Mouse (Mus musculus): ENCODE measurements around the gene Smyd1. TPM values are rescaled to one million over a fixed set of nuclear protein-coding genes. Genes with fewer than 3 reads are reported as not detected.

Smyd1 gene
- polyA plus RNA-seq, 1 experiment from 2014 or later: 97.1 TPM

DNA sequence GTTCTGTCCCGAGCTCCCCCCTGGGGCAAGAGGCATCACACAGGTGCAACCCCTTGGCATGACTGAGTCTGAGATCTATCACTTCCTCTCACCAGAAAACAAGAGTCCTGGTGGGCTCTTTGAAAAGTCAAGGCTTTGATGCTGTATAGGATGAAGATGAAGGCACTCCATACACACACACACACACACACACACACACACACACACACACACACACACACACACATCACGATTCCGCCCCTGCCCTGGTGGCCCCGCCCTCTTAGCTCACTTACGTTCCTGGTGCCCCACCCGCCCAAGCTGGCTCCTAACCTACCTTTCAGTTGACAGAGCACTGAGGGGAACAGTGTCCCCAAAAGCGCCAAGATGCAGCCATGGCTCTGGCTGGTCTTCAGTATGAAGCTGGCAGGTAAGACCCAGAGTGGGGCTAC is 473 bp upstream of the Smyd1 start, which contains the start of gene Cd8b1:
Gene Cd8b1 (plus strand): TSS at position 298 of the 431 bp plus-strand sequence.
- 75% methylated on average over 7 of the region's 7 CpGs for WGBS
- Histone ChIP-seq H3K4me3 (no peak within 1 kb of the TSS), H3K36me3 (no peaks in the 10 kb centered on the region), H3K9me3 (replicated peaks) (no peaks in the 10 kb centered on the region), H3K27me3 (no peaks in the 10 kb centered on the region), H3K4me2 (no peak within 1 kb of the TSS), H3K27ac (no peak within 1 kb of the TSS), H3K4me1 (replicated peaks) (no peaks in the 10 kb centered on the region), H3K9ac (no peak within 1 kb of the TSS)
- no peak for ATAC-seq (replicated peaks; ENCODE audit: insufficient number of reproducible peaks, insufficient read depth, low FRiP score, low read depth)

DNA sequence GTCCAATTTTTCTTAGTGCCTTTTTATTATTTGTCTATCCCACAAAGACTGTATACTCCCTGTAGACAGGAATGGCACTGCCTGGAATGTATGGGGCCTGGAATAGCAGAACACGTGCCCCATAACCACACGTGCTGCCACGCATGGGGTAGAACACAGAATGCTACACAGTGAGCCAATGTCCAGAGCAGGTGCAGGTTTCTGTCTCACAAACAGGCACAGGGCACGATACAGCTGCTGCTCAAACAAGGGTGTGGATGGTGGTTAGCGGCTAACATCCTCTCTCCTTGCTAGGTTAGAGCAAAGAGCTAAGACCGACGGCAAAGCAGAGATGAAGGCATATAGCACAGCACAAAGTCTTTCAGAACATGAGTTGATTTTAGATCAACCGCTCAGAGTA is 14.5 kb downstream of the Smyd1 start:
- Histone ChIP-seq H3K9me3 (replicated peaks) (no peaks in the 10 kb centered on the region), H3K4me1 (replicated peaks) (no peaks in the 10 kb centered on the region), H3K27me3 (no peaks in the 10 kb centered on the region), H3K4me3 (no peak overlapping the region), H3K4me2 (no peak overlapping the region), H3K27ac (no peak overlapping the region), H3K9ac (no peak overlapping the region), H3K36me3 (no peaks in the 10 kb centered on the region)
- no peak for ATAC-seq (replicated peaks; ENCODE audit: insufficient number of reproducible peaks, insufficient read depth, low FRiP score, low read depth)
- WGBS: 83% methylated on average over 8 of the region's 8 CpGs

DNA sequence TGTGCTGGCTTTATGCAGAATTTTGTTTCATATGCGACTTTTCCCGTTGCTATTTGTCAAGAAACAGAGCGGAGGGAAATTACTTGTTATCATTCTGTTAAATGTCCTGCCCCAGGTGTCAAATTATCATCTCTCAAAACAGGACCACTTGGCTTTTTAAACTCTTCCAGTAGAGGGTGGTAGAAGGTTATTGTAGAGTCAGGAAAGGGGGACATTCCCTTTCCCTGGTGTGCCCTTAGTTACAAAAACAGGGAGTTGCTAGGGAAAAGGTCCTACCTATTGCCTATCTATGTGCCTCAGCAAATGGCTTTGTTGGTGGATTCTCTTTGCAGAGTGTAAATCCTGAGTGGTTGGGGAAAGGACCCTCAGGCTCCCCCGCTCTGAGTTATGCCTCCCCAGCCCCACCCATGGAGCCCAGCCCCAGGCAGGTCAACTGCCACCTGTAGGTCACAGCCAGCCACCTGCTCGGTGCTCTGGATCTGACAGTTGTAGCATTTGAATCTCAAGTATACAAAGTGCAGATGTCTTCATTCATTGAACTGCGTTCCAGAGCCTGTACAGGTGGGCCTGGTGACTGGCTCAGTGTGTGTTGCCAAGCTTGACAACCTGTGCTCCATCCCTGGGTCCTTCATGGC is 19.8 kb downstream of the Smyd1 start:
- Histone ChIP-seq H3K27me3 (no peaks in the 10 kb centered on the region), H3K9me3 (replicated peaks) (no peaks in the 10 kb centered on the region), H3K9ac (no peak overlapping the region), H3K27ac (no peak overlapping the region), H3K36me3 (no peaks in the 10 kb centered on the region), H3K4me2 (no peak overlapping the region), H3K4me3 (no peak overlapping the region), H3K4me1 (replicated peaks) (no peaks in the 10 kb centered on the region)
- 59% methylated on average over 6 of the region's 6 CpGs for WGBS
- ATAC-seq (replicated peaks; ENCODE audit: insufficient number of reproducible peaks, insufficient read depth, low FRiP score, low read depth): no peak

DNA sequence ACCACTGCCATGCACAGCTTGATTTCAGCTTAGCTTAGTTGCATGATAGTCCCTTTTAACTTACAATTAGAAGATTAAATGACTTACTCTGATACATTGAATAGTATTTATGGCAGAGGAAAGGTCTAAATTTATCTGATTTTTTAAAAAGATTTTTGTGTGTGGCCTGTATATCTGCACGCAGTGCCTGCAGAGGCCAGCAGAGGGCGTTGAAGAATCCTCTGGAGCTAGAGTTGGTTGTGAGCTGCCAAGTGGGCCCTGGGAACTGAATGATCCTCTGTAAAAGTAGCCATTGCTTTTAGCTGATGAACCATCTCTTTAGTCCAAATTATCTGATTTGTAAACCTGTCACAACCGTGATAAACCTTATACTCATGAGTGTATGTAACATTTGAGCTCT is 23.3 kb downstream of the Smyd1 start:
- Histone ChIP-seq H3K4me1 (replicated peaks) (no peaks in the 10 kb centered on the region), H3K4me2 (no peak overlapping the region), H3K4me3 (no peak overlapping the region), H3K27ac (no peak overlapping the region), H3K9me3 (replicated peaks) (no peaks in the 10 kb centered on the region), H3K27me3 (no peaks in the 10 kb centered on the region), H3K36me3 (no peaks in the 10 kb centered on the region), H3K9ac (no peak overlapping the region)
- no peak for ATAC-seq (replicated peaks; ENCODE audit: insufficient number of reproducible peaks, insufficient read depth, low FRiP score, low read depth)
- 47% methylated on average over 3 of the region's 3 CpGs for WGBS

DNA sequence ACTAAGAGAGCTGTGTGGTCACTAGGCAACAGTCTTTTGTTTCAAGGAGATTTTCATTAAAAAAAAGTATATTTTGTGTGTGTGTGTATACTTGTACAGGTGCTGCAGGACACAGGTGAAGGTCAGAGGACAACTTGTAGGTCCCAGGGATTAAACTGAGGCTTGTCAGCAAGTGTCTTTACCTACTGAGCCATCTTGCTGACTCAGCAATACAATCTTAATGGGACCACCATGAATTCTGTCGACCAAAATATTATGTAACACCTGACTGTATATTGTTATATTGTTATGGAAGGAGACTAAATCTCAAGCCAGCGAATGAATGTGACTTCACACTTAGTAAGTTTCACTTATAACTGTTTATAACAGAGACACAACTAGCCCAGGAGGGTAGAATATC is 24.0 kb downstream of the Smyd1 start:
- Histone ChIP-seq H3K27ac (no peak overlapping the region), H3K4me1 (replicated peaks) (no peaks in the 10 kb centered on the region), H3K36me3 (no peaks in the 10 kb centered on the region), H3K4me3 (no peak overlapping the region), H3K4me2 (no peak overlapping the region), H3K9me3 (replicated peaks) (no peaks in the 10 kb centered on the region), H3K27me3 (no peaks in the 10 kb centered on the region), H3K9ac (no peak overlapping the region)
- no peak for ATAC-seq (replicated peaks; ENCODE audit: insufficient number of reproducible peaks, insufficient read depth, low FRiP score, low read depth)
- 59% methylated on average over 2 of the region's 2 CpGs for WGBS

DNA sequence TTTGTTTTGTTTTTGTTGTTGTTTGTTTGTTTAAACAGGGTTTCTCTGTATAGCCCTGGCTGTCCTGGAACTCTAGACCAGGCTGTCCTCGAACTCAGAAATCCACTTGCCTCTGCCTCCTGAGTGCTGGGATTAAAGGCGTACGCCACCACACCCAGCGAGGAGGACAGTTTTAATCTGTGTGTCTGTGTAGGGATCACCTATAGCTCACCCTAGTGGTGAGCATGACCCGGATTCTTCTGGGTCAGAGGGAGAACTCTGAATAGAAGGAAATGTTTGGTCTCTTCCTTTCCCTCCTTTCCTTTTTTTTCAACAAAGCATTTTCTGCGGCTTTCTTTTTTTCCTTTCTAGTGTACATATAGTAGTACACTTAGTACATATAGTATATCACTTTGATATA is 26.7 kb downstream of the Smyd1 start:
- WGBS: 76% methylated on average over 6 of the region's 6 CpGs
- Histone ChIP-seq H3K27me3 (no peaks in the 10 kb centered on the region), H3K9me3 (replicated peaks) (no peaks in the 10 kb centered on the region), H3K4me3 (no peak overlapping the region), H3K4me1 (replicated peaks) (no peaks in the 10 kb centered on the region), H3K27ac (no peak overlapping the region), H3K36me3 (no peaks in the 10 kb centered on the region), H3K4me2 (no peak overlapping the region), H3K9ac (no peak overlapping the region)
- ATAC-seq (replicated peaks; ENCODE audit: insufficient number of reproducible peaks, insufficient read depth, low FRiP score, low read depth): no peak

DNA sequence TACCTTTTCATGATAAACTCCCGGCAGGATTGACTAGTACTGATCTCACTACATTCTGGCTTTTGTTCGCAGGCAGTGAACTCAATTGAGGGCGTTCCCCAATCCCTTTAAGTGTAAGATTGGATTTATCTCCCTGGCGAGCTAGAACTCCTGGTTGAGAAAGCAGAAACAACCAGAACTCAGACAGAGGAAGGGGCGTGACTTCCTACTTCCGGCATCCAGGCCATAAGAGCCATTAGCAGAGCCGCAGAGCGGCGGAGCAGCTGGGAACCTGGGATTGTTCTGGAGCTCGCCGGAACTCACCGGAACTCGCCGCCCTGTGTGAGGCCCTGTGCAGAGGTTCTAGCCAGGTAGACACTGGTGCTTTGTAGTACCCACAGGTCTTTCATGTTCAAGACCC is 28.5 kb downstream of the Smyd1 start:
- WGBS: 79% methylated on average over 14 of the region's 14 CpGs
- Histone ChIP-seq H3K36me3 (no peaks in the 10 kb centered on the region), H3K9me3 (replicated peaks) (no peaks in the 10 kb centered on the region)

DNA sequence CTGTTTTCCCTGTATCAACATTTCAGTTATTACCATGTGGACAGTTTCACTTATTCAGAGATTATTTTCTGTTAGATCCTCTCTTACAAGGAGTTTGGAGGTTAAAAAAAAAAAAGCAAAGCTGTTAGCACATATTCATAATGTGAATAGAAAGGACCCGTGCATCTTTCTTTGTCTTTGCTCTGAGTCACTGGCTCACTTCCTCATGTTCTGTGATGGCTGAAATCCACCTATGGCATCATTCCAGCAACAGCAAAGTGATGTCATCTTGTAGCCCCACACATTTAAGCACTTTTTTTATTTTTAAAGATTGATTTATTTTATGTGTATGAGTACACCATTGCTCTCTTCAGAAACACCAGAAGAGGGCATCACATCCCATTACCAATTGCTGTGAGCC is 42.6 kb downstream of the Smyd1 start:
- Histone ChIP-seq H3K36me3 (peaks cover 6% of the 10 kb centered on the region), H3K9me3 (replicated peaks) (no peaks in the 10 kb centered on the region), H3K9ac (no peak overlapping the region), H3K4me2 (no peak overlapping the region), H3K4me1 (replicated peaks) (0 out of 2 replicates have a peak, but pooled peaks cover 1% of the 10 kb centered on the region), H3K27ac (no peak overlapping the region), H3K27me3 (no peaks in the 10 kb centered on the region), H3K4me3 (no peak overlapping the region)
- ATAC-seq (replicated peaks; ENCODE audit: insufficient number of reproducible peaks, insufficient read depth, low FRiP score, low read depth): no peak
- whole genome bisulfite sequencing: 42% methylated on average over 1 of the region's 1 CpGs

More for the DNA sequence above, 28.5 kb downstream of the Smyd1 start:
- H3K27me3 ChIP-seq: no peaks in the 10 kb centered on the region
- no peaks in the 10 kb centered on the region for H3K4me1 ChIP-seq (replicated peaks)
- no peak overlapping the region for H3K4me2 ChIP-seq
- no peak overlapping the region for H3K4me3 ChIP-seq
- no peak for ATAC-seq (replicated peaks; ENCODE audit: insufficient number of reproducible peaks, insufficient read depth, low FRiP score, low read depth)
- H3K27ac ChIP-seq: no peak overlapping the region
- H3K9ac ChIP-seq: no peak overlapping the region

DNA sequence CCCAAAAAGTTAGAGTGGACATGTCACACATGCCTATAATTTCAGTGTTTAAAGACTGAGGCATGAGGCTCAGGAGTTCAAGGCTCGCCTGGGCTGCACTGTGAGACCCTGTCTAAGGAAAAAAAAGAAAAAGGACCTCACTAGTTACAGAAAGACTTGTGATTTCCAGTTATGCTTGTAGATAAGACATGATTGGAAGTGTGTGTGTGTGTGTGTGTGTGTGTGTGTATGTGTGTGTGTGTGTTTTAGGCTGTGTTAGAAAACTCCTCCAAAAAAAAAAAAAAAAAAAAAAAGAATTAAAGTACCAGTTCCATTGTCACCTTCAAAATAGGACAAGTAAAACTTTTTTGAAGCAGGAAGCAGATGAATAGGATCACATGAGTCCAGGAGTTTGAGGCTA is 47.4 kb downstream of the Smyd1 start:
- no peaks in the 10 kb centered on the region for H3K27me3 ChIP-seq
- ATAC-seq (replicated peaks; ENCODE audit: insufficient number of reproducible peaks, insufficient read depth, low FRiP score, low read depth): no peak
- no peak overlapping the region for H3K9ac ChIP-seq
- H3K4me2 ChIP-seq: no peak overlapping the region
- H3K9me3 ChIP-seq (replicated peaks): no peaks in the 10 kb centered on the region
- H3K4me1 ChIP-seq (replicated peaks): peaks cover 25% of the 10 kb centered on the region
- H3K36me3 ChIP-seq: no peaks in the 10 kb centered on the region
- WGBS: 86% methylated on average over 1 of the region's 1 CpGs
- H3K4me3 ChIP-seq: no peak overlapping the region
- no peak overlapping the region for H3K27ac ChIP-seq

DNA sequence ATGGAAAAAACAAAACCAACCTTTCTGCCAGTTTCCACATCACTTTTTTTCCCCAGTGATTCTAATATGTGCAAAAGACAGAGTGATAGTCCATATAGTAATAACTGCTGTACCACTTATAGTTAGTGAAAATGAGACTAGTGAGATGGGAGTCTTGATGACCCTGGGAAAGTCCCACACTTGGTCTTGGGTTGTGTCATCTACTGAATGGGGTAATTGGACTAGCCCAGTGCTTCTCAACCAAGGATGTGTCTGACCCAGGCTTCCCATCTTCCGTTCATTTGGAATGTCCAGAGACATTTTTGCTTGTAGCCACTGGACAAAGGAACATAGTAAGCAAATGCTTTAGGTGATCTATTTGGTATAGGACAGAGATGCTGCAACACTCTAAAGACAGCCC is 48.3 kb downstream of the Smyd1 start:
- WGBS: 81% methylated on average over 1 of the region's 1 CpGs
- no peak overlapping the region for H3K9ac ChIP-seq
- H3K4me2 ChIP-seq: no peak overlapping the region
- H3K36me3 ChIP-seq: no peaks in the 10 kb centered on the region
- peaks cover 32% of the 10 kb centered on the region for H3K4me1 ChIP-seq (replicated peaks)
- no peaks in the 10 kb centered on the region for H3K27me3 ChIP-seq
- ATAC-seq (replicated peaks; ENCODE audit: insufficient number of reproducible peaks, insufficient read depth, low FRiP score, low read depth): no peak
- H3K27ac ChIP-seq: no peak overlapping the region
- no peaks in the 10 kb centered on the region for H3K9me3 ChIP-seq (replicated peaks)
- no peak overlapping the region for H3K4me3 ChIP-seq

DNA sequence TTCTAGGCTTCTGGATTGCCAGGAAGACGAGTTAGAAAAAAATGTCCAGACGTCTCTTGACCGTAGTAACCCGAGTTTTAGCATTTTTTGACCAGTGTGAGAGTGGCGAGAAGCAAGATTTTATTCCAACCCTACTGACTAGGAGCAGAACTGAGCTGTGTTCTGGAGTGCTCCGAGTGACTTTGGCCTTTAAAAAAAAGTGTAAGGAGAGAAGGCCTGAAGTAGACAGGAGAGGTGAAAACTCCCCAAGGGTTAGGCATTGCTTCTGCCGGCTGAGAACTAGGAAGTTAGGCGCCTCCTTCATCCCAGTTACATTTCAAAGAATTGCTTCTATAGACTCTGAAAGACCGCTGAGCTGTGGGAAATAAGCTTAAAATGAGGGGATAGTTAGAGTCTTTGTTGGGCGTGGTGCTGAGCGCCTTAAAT is 49.7 kb downstream of the Smyd1 start:
- Histone ChIP-seq H3K9ac (peak overlapping the region; percentile 98), H3K36me3 (no peaks in the 10 kb centered on the region), H3K27ac (peak overlapping the region; percentile 98), H3K4me2 (peak overlapping the region; percentile 77), H3K9me3 (replicated peaks) (no peaks in the 10 kb centered on the region), H3K4me3 (peak overlapping the region; percentile 95), H3K4me1 (replicated peaks) (peaks cover 37% of the 10 kb centered on the region), H3K27me3 (no peaks in the 10 kb centered on the region)
- WGBS: under 1% methylated on average over 11 of the region's 11 CpGs
- ATAC-seq (replicated peaks; ENCODE audit: insufficient number of reproducible peaks, insufficient read depth, low FRiP score, low read depth): no peak

All from heart, embryonic 15.5 days (tissue).